Mouse (Mus musculus) brain, adult 2 months (tissue): ENCODE results near the gene Rpp14.

Experiments
- DNase-seq: peaks from one replicate; pipeline ENCODE4 v3.0.0; 2011; ENCODE audit warnings: low read depth, low spot score

Gene Rpp14

DNA sequence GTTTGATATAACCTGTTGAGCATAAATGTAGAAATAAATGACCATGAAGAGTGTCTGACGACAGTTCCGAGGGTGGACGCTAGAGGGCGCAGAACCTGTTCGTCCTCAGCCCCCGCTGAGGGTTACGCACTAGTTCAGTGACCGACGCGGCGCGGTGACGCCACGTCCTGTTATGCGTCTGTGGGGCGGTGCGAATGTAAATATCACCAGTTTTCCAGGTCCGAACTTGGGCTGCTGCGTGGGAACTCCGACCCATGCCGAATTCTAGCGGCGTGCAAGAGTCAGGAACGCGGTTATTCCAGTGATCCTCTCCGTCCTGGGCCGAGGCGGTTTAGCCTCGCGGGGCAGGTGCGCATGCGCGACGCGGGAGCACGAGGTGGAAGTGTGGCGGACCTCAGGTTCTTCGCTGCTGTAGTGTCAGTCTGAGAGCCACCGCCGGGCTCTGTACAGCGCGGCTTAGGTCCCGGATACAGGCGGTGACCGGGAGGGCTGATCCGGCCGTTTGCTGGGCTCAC is at the start of gene Rpp14:
TSS of gene Rpp14 (plus strand) at position 203 of the 515 bp plus-strand sequence.
- DNase-seq = peak; percentile 98

- DNase-seq = peak; percentile 73
These were observed 49.6 kb upstream of the Rpp14 start for GRCm38 (mm10) chr14:8030535-8030934.

DNA sequence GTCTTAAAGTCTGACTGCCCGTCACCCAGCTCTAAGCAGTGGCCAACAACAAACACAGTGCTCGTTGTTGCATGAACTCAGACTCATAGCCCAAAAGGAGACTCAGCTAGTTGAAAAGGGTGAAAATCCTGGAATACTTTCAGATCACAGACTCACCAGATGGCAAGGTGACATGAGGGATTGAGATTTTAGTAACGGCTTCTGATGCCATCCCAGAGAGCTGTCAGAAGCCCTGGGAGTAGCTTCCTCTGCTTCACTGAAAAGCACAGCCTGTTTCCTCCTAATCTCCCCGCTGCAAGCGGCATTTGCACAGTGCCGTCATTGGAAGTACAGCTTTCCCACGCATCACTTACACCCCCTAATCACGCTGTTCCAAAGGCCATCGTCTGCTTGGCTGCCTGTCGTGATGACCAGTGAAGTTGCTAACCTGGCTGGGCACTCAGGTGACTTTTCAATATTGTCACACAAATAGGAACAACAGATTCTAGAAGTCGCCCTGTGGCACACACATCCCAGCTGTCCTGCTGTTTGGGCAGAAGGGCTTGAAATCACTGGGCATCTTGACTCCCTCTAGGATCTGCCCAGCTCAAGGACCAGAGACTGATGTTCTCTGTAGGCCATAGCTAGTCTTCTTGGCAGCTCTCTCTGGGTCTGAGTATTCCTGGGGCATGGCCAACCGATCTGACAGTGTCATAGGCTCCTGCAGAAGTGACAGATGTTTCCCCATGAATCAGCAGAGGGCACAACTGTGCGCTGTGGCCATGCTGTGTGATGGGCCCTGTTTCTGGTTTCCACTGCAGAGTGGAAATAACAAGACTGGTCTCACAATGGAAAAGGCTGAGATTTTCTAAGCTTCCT is 47.9 kb upstream of the Rpp14 start:
- peak; percentile 94 for DNase-seq

DNA sequence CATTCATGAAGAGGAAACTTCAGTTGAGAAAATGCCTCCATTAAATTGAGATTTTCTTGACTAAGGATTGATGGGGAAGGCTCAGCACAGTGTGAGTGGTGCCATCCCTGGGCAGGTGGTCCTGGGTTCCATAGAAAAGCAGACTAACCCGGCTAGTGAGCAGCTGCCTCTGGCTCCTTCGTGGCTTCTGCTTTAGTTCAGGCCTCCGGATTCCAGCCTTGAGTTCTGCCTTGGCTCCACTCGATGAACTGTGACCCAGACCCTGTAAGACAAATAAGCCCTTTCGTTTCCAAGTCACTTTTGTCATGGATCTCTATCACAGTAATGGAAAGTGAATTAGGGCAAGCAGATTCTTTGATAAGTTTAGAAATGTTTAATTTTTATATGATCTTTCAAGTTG is 45.6 kb upstream of the Rpp14 start:
- DNase-seq = no peak

DNA sequence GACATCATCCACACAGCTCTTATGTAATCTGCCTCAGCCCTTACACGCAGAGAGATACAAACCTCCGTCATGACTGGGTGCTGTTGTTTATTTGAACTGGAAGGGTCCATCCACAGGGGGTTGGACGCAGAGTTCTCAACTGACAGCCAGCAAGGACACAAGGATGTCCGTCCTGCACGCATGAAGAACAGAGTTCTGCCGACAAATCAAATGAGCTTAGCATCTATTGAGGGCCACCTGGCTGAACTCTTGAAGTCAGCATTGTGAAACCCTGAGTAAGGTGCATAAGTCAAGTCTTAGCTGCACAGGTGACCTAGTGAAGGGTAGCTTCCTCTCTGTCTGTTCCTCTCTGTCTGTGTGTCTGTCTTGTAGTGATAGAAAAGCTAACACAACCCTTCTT is 44.2 kb upstream of the Rpp14 start:
- DNase-seq = no peak

GRCm38 (mm10) chr14:8036406-8036805 is 43.8 kb upstream of the Rpp14 start:
- no peak for DNase-seq

DNA sequence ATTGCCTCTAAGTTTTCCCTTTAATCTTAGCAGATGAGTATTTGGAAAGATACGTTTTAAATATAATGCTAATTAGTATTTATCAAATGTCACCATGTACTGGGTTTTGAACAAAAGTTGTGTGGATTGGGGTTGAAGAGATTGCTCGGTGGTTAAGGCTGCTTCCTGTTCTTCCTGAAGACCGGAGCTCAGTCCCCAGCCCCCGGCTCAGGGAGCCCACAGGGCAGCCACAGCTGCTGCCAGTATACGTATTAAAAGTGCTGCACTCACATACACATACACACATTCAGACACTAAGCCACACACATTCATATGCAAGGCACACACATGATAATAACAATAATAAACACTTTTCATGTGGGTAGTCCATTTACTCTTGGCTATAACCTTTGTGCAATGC is 42.0 kb upstream of the Rpp14 start:
- no peak for DNase-seq

GRCm38 (mm10) chr14:8038791-8039448 is 41.2 kb upstream of the Rpp14 start:
- peak; percentile 97 for DNase-seq

GRCm38 (mm10) chr14:8040179-8040578 is 40.0 kb upstream of the Rpp14 start:
- no peak for DNase-seq

- DNase-seq = no peak
These were observed 39.1 kb upstream of the Rpp14 start for GRCm38 (mm10) chr14:8040911-8041678.

DNA sequence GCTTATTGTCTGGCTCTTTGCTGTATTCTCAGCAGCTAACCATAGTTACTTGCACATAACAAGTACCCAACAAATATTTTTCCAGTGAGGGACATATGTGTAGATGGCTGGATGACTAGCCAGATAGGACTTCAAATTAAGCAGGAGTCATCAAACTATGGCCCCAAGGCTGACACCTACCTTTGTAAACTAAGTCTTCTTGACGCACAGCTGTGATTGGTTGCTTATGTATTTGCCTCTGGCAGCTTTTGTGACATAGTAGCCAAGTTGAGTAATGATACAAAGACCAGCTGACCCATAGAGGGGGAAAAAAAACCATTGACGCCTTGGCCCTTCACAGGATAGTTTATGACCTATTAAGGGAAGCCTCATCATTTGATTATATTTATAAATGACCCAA is 38.0 kb upstream of the Rpp14 start:
- DNase-seq = no peak

DNA sequence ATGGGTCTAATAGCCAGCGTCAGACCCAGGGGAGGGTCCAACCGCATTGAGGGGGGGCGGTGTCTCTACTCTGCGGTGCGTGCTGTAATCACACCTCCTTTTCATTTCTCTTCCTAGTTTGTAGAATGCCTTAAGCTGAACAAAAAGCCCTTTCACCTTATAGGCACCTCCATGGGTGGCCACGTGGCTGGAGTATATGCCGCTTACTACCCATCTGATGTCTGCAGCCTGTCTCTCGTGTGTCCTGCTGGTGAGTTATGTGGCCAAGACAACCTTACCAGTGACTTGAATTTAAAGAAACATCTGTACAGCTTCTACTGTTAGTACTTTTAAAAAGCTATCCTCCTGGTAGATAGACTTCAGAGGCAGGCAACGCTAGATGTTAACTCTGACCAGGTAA is 37.6 kb upstream of the Rpp14 start:
- no peak for DNase-seq

DNA sequence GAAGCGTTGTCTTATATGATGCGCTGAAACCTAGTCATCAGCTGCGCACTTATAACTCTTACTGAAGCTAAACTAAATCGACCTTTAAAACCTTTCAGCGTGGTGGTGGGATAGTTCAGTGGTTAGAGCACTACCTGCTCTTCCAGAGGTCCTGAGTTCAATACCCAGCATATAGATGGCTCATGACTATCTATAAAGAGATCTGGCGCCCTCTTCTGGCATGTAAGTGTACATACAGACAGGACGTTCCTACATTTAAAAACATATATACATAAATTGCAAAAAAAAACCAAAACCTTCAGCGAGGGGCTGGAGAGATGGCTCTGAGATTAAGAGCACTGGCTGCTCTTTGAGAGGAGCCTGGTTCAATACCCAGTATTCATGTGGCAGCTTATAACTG is 35.8 kb upstream of the Rpp14 start:
- peak; percentile 72 for DNase-seq

- no peak for DNase-seq
These were observed 35.4 kb upstream of the Rpp14 start for GRCm38 (mm10) chr14:8044786-8045185.

- no peak for DNase-seq
These were observed 34.9 kb upstream of the Rpp14 start for GRCm38 (mm10) chr14:8045187-8045846.

- no peak for DNase-seq
These were observed 33.3 kb upstream of the Rpp14 start for GRCm38 (mm10) chr14:8046839-8047238.

GRCm38 (mm10) chr14:8049334-8049733 is 30.8 kb upstream of the Rpp14 start:
- no peak for DNase-seq

DNA sequence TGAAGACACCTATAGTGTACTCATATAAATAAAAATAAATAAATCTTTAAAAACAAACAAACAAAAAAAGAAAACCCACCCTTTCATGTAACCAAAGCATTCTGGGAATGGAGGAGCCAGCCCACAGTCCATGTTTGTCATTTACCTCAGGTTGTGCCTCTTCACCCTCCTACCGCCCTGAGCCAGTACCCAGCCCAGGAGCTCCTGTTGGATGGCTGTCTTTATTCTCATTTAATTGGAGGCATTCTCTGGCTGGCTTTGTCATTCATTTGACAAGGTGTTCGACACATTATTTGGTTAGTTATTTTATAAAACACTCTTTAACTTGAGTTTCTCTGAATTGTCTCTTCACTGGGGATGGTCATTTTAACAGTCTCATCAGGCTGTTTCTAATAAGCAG is 28.3 kb upstream of the Rpp14 start:
- no peak for DNase-seq

DNA sequence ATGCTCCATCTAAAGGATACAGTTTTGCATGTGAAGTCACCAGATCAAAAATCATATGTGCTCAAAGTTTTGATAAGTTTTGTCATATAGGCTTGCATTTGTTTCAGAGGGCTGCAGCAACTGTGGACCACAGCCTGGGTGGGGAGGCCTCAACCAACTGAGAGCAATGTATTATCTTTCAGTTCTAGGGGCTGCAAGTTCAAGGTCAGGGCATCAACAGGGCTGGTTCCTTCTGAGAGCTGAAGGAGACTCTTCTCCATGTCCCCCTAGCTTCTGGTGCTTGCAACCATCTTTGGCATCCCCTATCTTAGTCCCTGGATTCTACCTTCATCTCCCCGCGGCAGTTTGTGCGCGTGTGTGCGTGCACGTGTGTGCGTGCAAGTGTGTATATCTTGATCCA is 27.5 kb upstream of the Rpp14 start:
- no peak for DNase-seq

- DNase-seq = no peak
These were observed 25.7 kb upstream of the Rpp14 start for GRCm38 (mm10) chr14:8054310-8055102.

- no peak for DNase-seq
These were observed 24.1 kb upstream of the Rpp14 start for GRCm38 (mm10) chr14:8056076-8056475.
